Mouse (Mus musculus) lung, adult 2 months (tissue): ENCODE measurements around the gene Sgpp1.

ENCODE experiments used
- CTCF ChIP-seq: fragments of 200-500 bp; IDR thresholded peaks from 2 replicates; pipeline ENCODE4 v1.5.1; 2011; ENCODE audit warnings: mild to moderate bottlenecking, low read length, control low read depth; ENCODE audit not compliant: insufficient read depth
- POLR2A ChIP-seq: fragments of 200-500 bp; IDR thresholded peaks from 2 replicates; pipeline ENCODE4 v1.6.1; 2011; ENCODE audit warnings: low read depth, mild to moderate bottlenecking, control low read depth, low read length, borderline replicate concordance; ENCODE audit errors: extremely low read depth

GRCm38 (mm10) chr12:75748574-75748973, 13.0 kb upstream of the Sgpp1 start:
- TF ChIP-seq CTCF = no peak
- no peak for TF ChIP-seq POLR2A
